Mouse (Mus musculus) myocyte (in vitro differentiated cells): ENCODE results near the gene Spata20. TPM values are rescaled to one million over a fixed set of nuclear protein-coding genes. Genes with fewer than 3 reads are reported as not detected.

Experiments
- H3K27me3 ChIP-seq: one replicate; pipeline ENCODE4 v1.6.1; 2011; ENCODE audit not compliant: control insufficient read depth, insufficient read depth, insufficient read length
- H3K36me3 ChIP-seq: one replicate; pipeline ENCODE4 v1.6.1; 2011; ENCODE audit not compliant: control insufficient read depth, insufficient read depth
- H3K4me2 ChIP-seq: one replicate; pipeline ENCODE4 v1.6.1; 2011; ENCODE audit warnings: low read depth, control low read depth
- H3K4me3 ChIP-seq: one replicate; pipeline ENCODE4 v1.5.1; 2011; ENCODE audit warnings: mild to moderate bottlenecking, control low read depth, moderate library complexity
- H3K79me2 ChIP-seq: one replicate; pipeline ENCODE4 v1.6.1; 2011; ENCODE audit not compliant: control insufficient read depth, insufficient read depth
- H3ac ChIP-seq: one replicate; pipeline ENCODE4 v1.6.1; 2011; ENCODE audit not compliant: control insufficient read depth, insufficient read length
- CEBPB ChIP-seq: IDR thresholded peaks from 2 replicates; pipeline ENCODE4 v1.6.1; 2011; ENCODE audit warnings: mild to moderate bottlenecking, moderate library complexity; ENCODE audit not compliant: poor library complexity, insufficient read depth, severe bottlenecking
- E2F4 ChIP-seq: IDR thresholded peaks from one replicate; pipeline ENCODE4 v1.6.1; 2011; ENCODE audit warnings: mild to moderate bottlenecking, control low read depth, moderate library complexity; ENCODE audit not compliant: insufficient read depth
- MAX ChIP-seq: IDR thresholded peaks from one replicate; pipeline ENCODE4 v1.6.1; 2011; ENCODE audit warnings: low read depth, mild to moderate bottlenecking, control low read depth
- MYOD1 ChIP-seq, 3 experiments: IDR thresholded peaks; one replicate each; pipeline ENCODE4 v1.6.1; 2011; ENCODE audit warnings: control low read depth in 2 of 3, low read depth in 2 of 3, mild to moderate bottlenecking in 2 of 3, moderate library complexity in 1 of 3; ENCODE audit not compliant: insufficient read length in 2 of 3, control insufficient read depth in 1 of 3
- MYOG ChIP-seq, 3 experiments: IDR thresholded peaks; one replicate each; pipeline ENCODE4 v1.6.1; 2011; ENCODE audit warnings: control low read depth in 2 of 3, low read depth in 2 of 3, mild to moderate bottlenecking in 2 of 3; ENCODE audit not compliant: insufficient read length in 2 of 3, control insufficient read depth in 1 of 3, insufficient read depth in 1 of 3
- POLR2A ChIP-seq: IDR thresholded peaks from one replicate; pipeline ENCODE4 v1.6.1; 2011; ENCODE audit warnings: low read depth, mild to moderate bottlenecking, control low read depth, moderate library complexity; ENCODE audit not compliant: insufficient read length
- POLR2AphosphoS2 ChIP-seq: IDR thresholded peaks from one replicate; pipeline ENCODE4 v1.6.1; 2011; ENCODE audit warnings: low read depth, control low read depth; ENCODE audit not compliant: insufficient read length
- REST ChIP-seq: IDR thresholded peaks from one replicate; pipeline ENCODE4 v1.6.1; 2011; ENCODE audit warnings: mild to moderate bottlenecking, control low read depth, moderate library complexity; ENCODE audit not compliant: insufficient read depth, insufficient read length
- SRF ChIP-seq: IDR thresholded peaks from one replicate; pipeline ENCODE4 v1.6.1; 2011; ENCODE audit warnings: low read depth; ENCODE audit not compliant: control insufficient read depth, insufficient read length
- TCF12 ChIP-seq: IDR thresholded peaks from one replicate; pipeline ENCODE4 v1.6.1; 2011; ENCODE audit warnings: mild to moderate bottlenecking, control low read depth; ENCODE audit not compliant: poor library complexity, insufficient read depth, severe bottlenecking
- TCF3 ChIP-seq: IDR thresholded peaks from one replicate; pipeline ENCODE4 v1.6.1; 2011; ENCODE audit warnings: low read depth, control low read depth; ENCODE audit not compliant: insufficient read length
- USF1 ChIP-seq: IDR thresholded peaks from one replicate; pipeline ENCODE4 v1.6.1; 2011; ENCODE audit warnings: low read depth, mild to moderate bottlenecking, control low read depth, moderate library complexity
- polyA plus RNA-seq: library from polyadenylated mRNA; unstranded; fragments of >200 nt; fragmentation: generic; extraction: Trizol; gene quantifications from one replicate; pipeline ENCODE4 v1.2.1, GENCODE M21; 2012; ENCODE audit warnings: missing spikeins

The Spata20 gene
- polyA plus RNA-seq, 1 experiment: not detected

DNA sequence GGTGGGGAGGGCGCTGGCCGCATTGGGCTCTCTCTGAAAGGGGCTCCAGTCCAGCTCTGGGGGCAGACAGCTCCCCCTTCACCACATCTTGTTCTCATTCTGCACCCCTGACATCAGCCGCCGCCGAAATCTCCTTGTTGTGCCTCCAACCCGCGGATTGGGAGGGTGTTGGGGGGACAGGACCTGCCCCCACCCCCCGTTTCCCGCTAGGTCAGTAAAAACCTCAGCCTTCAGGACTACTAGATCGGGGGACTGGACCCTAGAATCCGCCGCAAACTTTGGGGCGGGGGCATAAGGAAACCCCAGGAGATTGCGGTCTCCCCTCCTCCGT is 13.4 kb downstream of the Spata20 start:
- no peaks in the 10 kb centered on the region for H3K79me2 ChIP-seq
- peaks cover 34% of the 10 kb centered on the region for H3K27me3 ChIP-seq
- no peak overlapping the region for H3K4me2 ChIP-seq
- H3K36me3 ChIP-seq: no peaks in the 10 kb centered on the region
- no peak overlapping the region for H3ac ChIP-seq
- H3K4me3 ChIP-seq: no peak overlapping the region
- TF ChIP-seq USF1: no peak
- TF ChIP-seq MAX: no peak
- no peak for TF ChIP-seq MYOG (IDR thresholded peaks at IDR 0.05; ENCODE audit: control insufficient read depth in 1 of 3, insufficient read depth in 1 of 3, insufficient read length in 2 of 3, low read depth in 2 of 3)
- TF ChIP-seq E2F4: no peak
- TF ChIP-seq POLR2AphosphoS2: no peak

DNA sequence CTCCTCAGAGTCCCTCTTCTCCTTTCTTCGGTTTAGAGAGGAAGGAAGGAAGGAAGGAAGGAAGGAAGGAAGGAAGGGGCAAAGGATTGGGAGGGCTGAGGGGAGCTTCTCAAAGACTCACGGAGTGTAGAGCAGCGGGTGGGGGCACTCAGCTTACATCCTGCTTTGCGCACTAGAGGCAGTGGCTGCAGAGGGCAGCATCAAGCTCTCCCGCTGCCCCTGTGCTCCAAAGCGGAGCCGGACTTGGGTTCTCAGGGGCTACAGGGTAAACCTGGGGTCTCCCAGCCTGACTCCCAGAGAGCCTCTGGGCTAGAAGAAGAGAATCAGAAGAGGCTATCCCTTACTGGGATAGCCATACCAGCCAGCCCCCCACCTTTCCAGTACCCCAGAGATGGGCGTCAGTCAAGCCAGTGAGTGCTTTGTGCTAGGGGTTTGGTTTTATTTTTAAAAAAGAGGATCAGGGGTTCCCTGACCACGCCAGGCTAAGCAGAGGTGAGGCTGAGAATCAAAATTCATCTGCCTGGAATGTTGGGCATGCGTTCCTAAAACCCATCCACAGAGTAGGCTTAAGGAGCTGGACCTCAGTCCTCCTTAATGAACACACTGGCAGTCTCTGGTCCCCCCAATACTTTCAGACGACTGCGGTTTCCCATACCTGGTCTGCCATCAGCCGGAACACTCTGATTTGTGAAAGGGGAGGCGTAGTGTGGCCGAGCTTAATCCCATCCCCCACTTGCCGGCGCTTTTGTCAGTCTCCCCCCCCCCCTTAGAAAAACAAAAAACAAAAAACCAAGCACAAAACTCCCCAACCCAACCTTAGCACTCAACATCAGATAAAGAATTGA is 14.0 kb downstream of the Spata20 start:
- Histone ChIP-seq H3K4me2 (no peak overlapping the region), H3ac (no peak overlapping the region), H3K4me3 (no peak overlapping the region), H3K27me3 (peaks cover 30% of the 10 kb centered on the region), H3K36me3 (no peaks in the 10 kb centered on the region), H3K79me2 (no peaks in the 10 kb centered on the region)
- TF ChIP-seq E2F4: no peak
- no peak for TF ChIP-seq MAX
- TF ChIP-seq USF1: no peak
- no peak for TF ChIP-seq POLR2AphosphoS2
- no peak for TF ChIP-seq MYOD1 (IDR thresholded peaks at IDR 0.05; ENCODE audit: control insufficient read depth in 1 of 3, insufficient read length in 2 of 3, low read depth in 2 of 3)
- no peak for TF ChIP-seq MYOG (IDR thresholded peaks at IDR 0.05; ENCODE audit: control insufficient read depth in 1 of 3, insufficient read depth in 1 of 3, insufficient read length in 2 of 3, low read depth in 2 of 3)
- no peak for TF ChIP-seq CEBPB
- TF ChIP-seq POLR2A: no peak
- no peak for TF ChIP-seq REST
- TF ChIP-seq TCF12: no peak
- TF ChIP-seq SRF: no peak

DNA sequence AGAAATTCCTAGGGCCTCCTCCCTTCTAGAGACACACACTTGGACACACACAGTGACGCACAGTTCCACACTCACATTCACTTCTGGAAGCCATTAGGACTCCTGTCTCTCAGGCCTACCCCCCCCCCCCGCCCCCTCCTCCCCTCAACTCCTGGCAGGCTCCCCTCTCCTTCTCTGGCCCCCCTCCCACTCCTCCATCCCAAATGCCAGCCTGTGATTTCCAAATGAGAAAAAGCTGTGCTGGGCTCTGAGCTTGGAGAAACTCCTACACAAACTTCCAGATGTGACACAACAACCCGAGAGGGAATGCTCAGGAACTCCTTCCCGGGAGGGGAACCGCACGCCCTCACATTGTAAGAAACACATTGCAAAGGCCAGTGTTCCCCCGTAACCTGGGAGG is 15.6 kb downstream of the Spata20 start:
- peaks cover 29% of the 10 kb centered on the region for H3K27me3 ChIP-seq

DNA sequence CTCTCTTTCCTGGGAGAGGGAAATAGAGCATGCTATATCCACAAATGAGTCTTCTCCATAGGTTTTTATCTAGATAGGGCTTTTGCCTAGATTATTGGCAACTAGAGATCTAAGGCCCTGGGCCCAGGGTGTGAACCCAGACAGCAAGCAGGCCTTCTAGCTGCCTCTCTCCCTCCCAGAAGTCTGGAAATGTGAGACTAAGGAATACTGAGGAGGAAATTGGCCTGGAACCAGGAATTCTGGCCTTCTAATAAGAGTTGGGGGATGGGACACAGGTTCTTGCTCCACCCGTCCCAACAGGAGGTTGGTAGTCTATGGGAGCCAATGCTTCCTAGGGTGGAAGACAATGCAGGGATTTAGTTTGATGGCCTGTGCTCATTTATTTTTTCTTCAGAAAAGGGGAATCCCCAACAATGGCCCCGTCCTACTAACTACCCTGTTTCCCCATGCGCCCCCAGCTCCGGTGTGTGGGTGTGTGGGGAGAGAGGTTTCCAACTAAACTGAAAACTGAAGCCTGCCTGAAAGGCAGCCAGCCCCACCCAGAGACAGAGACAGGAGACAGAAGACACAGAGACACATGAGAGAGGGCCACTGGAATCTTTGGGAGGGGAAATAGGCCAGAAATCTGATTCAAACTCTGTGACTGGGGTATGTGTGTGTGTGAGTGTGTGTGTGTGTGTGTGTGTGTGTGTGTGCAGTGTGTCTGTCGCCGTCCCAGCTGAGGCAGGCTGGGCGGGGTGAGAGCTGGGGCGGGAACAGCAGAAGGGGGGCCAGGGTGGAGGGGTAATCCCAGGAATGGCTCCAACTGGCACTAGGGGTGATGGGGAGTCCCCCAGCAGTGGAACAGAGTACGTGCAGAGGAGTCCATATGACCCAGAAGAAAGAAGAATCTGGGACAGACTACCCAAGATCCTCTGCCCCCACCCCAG is 16.6 kb downstream of the Spata20 start:
- H3K4me2 ChIP-seq: no peak overlapping the region
- peaks cover 29% of the 10 kb centered on the region for H3K27me3 ChIP-seq
- no peaks in the 10 kb centered on the region for H3K36me3 ChIP-seq
- H3ac ChIP-seq: no peak overlapping the region
- no peak overlapping the region for H3K4me3 ChIP-seq
- TF ChIP-seq TCF12: no peak
- no peak for TF ChIP-seq USF1
- no peak for TF ChIP-seq E2F4
- TF ChIP-seq SRF: no peak
- TF ChIP-seq POLR2A: no peak
- TF ChIP-seq CEBPB: no peak
- no peak for TF ChIP-seq MYOD1 (IDR thresholded peaks at IDR 0.05; ENCODE audit: control insufficient read depth in 1 of 3, insufficient read length in 2 of 3, low read depth in 2 of 3)
- no peak for TF ChIP-seq MYOG (IDR thresholded peaks at IDR 0.05; ENCODE audit: control insufficient read depth in 1 of 3, insufficient read depth in 1 of 3, insufficient read length in 2 of 3, low read depth in 2 of 3)
- no peak for TF ChIP-seq TCF3
- TF ChIP-seq MAX: no peak
- TF ChIP-seq POLR2AphosphoS2: no peak
- TF ChIP-seq REST: no peak
- H3K79me2 ChIP-seq: no peaks in the 10 kb centered on the region

More for the DNA sequence above, 15.6 kb downstream of the Spata20 start:
- H3ac ChIP-seq: no peak overlapping the region
- H3K4me3 ChIP-seq: no peak overlapping the region
- no peak overlapping the region for H3K4me2 ChIP-seq
- TF ChIP-seq POLR2AphosphoS2: no peak
- no peak for TF ChIP-seq TCF3
- no peak for TF ChIP-seq E2F4
- TF ChIP-seq MYOG (IDR thresholded peaks at IDR 0.05; ENCODE audit: control insufficient read depth in 1 of 3, insufficient read depth in 1 of 3, insufficient read length in 2 of 3, low read depth in 2 of 3): no peak
- no peak for TF ChIP-seq MYOD1 (IDR thresholded peaks at IDR 0.05; ENCODE audit: control insufficient read depth in 1 of 3, insufficient read length in 2 of 3, low read depth in 2 of 3)
- no peak for TF ChIP-seq REST
- no peak for TF ChIP-seq SRF
- TF ChIP-seq CEBPB: no peak
- no peak for TF ChIP-seq MAX
- no peak for TF ChIP-seq USF1
- no peak for TF ChIP-seq TCF12
- TF ChIP-seq POLR2A: no peak
- no peaks in the 10 kb centered on the region for H3K79me2 ChIP-seq
- no peaks in the 10 kb centered on the region for H3K36me3 ChIP-seq
